In the genomic region with DNA sequence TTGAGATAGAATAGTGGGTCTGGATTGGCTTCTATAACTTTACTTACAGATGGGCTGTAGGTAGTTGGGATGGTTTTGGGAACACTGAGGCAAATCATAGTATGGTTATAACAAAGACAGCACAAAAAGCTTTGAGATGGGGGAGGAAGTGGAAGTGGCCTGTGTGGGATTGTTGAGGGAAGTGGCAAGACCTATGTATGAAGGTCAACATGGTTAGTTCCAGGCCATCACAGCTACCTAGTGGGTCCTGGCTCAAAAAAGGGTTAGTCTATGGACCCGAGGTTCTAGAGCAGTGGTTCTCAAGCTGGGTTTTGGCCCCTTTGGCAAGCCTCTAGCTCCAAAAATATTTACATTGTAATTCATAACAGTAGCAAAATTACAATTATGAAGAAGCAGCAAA, we compare ENCODE assay signal across 12 mouse cellular contexts. TPM values are rescaled to one million over a fixed set of nuclear protein-coding genes. Genes with fewer than 3 reads are reported as not detected.
DNase-seq lines count a peak whose midpoint lies in the region; ATAC-seq and TF ChIP-seq lines count a peak whose summit lies in the region.
"Had no signal": no experiment of that assay in that cellular context is flagged by ENCODE, and none has a peak within 500 bp of the region (broad histone marks: within the 10 kb centered on the region; RNA-seq: fewer than 3 reads in every experiment).

No protein-coding gene starts in this region.

- ATAC-seq in forebrain, embryonic 16.5 days: no peak
- ATAC-seq in lung, embryonic 14.5 days (ENCODE audit: insufficient read depth): no peak
- ATAC-seq in intestine, embryonic 16.5 days: no peak
- ATAC-seq: activated CD4-positive, CD25-positive, alpha-beta regulatory T cell, adult 4 months had no signal

- 93% methylated on average over 1 of the region's 1 CpGs for WGBS in forebrain, embryonic 10.5 days
- WGBS in forebrain, embryonic 16.5 days: 96% methylated on average over 1 of the region's 1 CpGs
- WGBS in lung, embryonic 14.5 days: 75% methylated on average over 1 of the region's 1 CpGs
- WGBS in intestine, embryonic 16.5 days: 86% methylated on average over 1 of the region's 1 CpGs

- no peak overlapping the region for H3K27ac ChIP-seq in forebrain, embryonic 10.5 days
- H3K27ac ChIP-seq in forebrain, embryonic 16.5 days (ENCODE audit: low read length): no peak overlapping the region
- H3K27ac ChIP-seq in lung, embryonic 14.5 days (ENCODE audit: low read depth): no peak overlapping the region
- H3K27ac ChIP-seq in intestine, embryonic 16.5 days (ENCODE audit: low read length): no peak overlapping the region

- H3K4me2 ChIP-seq in forebrain, embryonic 16.5 days (ENCODE audit: low read length): no peak overlapping the region
- H3K4me2 ChIP-seq in lung, embryonic 14.5 days: peak overlapping the region; percentile 74
- H3K4me2 ChIP-seq in intestine, embryonic 16.5 days (ENCODE audit: low read depth, low read length): peak overlapping the region; percentile 34; the same call in 1 of the 2 replicates

- no peak overlapping the region for H3K9ac ChIP-seq in forebrain, embryonic 16.5 days (replicated peaks; ENCODE audit: low read depth, low read length)
- H3K9ac ChIP-seq in lung, embryonic 14.5 days: no peak overlapping the region
- peak overlapping the region; percentile 14; the same call in 1 of the 2 replicates for H3K9ac ChIP-seq in intestine, embryonic 16.5 days (ENCODE audit: low read depth, low read length)

- no peak for TF ChIP-seq CTCF in lung, embryonic 14.5 days (IDR thresholded peaks at IDR 0.05; ENCODE audit: low read depth)

- DNase-seq in forebrain, embryonic 10.5 days (ENCODE audit: extremely low spot score, low spot score): no peak
- DNase-seq in lung, embryonic 14.5 days: no peak
- no peak for DNase-seq in lung, adult 18-20 months
- peak; percentile 20 for DNase-seq in naive thymus-derived CD4-positive, alpha-beta T cell, adult 2 months (ENCODE audit: low read depth)
- no peak for DNase-seq in adrenal gland, adult 8-10 months
- no peak for DNase-seq in right cerebral cortex, adult 2 months (ENCODE audit: low spot score in 2 of 2)
- DNase-seq: cerebellum, postnatal 14 days; left cerebral cortex, postnatal 4 days; right cerebral cortex, postnatal 4 days had no signal

- peaks cover 30% of the 10 kb centered on the region for H3K4me1 ChIP-seq in forebrain, embryonic 10.5 days
- peaks cover 25% of the 10 kb centered on the region for H3K4me1 ChIP-seq in forebrain, embryonic 16.5 days (replicated peaks; ENCODE audit: control insufficient read depth, insufficient read depth, low read length)
- H3K4me1 ChIP-seq in lung, embryonic 14.5 days (ENCODE audit: insufficient read depth): peaks cover 16% of the 10 kb centered on the region
- H3K4me1 ChIP-seq in intestine, embryonic 16.5 days (ENCODE audit: control insufficient read depth, insufficient read depth, low read length): peaks cover 16% of the 10 kb centered on the region

- H3K9me3 ChIP-seq in forebrain, embryonic 10.5 days: no peaks in the 10 kb centered on the region
- H3K9me3 ChIP-seq in forebrain, embryonic 16.5 days (ENCODE audit: control insufficient read depth, low read length): no peaks in the 10 kb centered on the region
- no peaks in the 10 kb centered on the region for H3K9me3 ChIP-seq in lung, embryonic 14.5 days (ENCODE audit: low read depth, low read length)
- no peaks in the 10 kb centered on the region for H3K9me3 ChIP-seq in intestine, embryonic 16.5 days (ENCODE audit: control insufficient read depth, low read length)

- H3K27me3 ChIP-seq in forebrain, embryonic 10.5 days (ENCODE audit: poor library complexity, severe bottlenecking): no peaks in the 10 kb centered on the region
- H3K27me3 ChIP-seq in forebrain, embryonic 16.5 days (replicated peaks; ENCODE audit: control insufficient read depth, insufficient read depth, low read length): no peaks in the 10 kb centered on the region
- no peaks in the 10 kb centered on the region for H3K27me3 ChIP-seq in lung, embryonic 14.5 days (ENCODE audit: insufficient read depth, low read length)
- H3K27me3 ChIP-seq in intestine, embryonic 16.5 days (replicated peaks; ENCODE audit: control insufficient read depth, insufficient read depth, low read length): no peaks in the 10 kb centered on the region

- H3K36me3 ChIP-seq in forebrain, embryonic 10.5 days (replicated peaks): peaks cover 32% of the 10 kb centered on the region
- H3K36me3 ChIP-seq in forebrain, embryonic 16.5 days (ENCODE audit: control insufficient read depth, insufficient read depth): peaks cover 17% of the 10 kb centered on the region
- peaks cover 28% of the 10 kb centered on the region for H3K36me3 ChIP-seq in lung, embryonic 14.5 days (ENCODE audit: insufficient read depth)
- H3K36me3 ChIP-seq in intestine, embryonic 16.5 days (ENCODE audit: control insufficient read depth, insufficient read depth, low read length): peaks cover 10% of the 10 kb centered on the region

- H3K4me3 ChIP-seq in forebrain, embryonic 10.5 days: peak overlapping the region; percentile 85
- H3K4me3 ChIP-seq in forebrain, embryonic 16.5 days (replicated peaks; ENCODE audit: low read length): no peak overlapping the region
- H3K4me3 ChIP-seq in lung, embryonic 14.5 days (ENCODE audit: low read depth, low read length): peak overlapping the region; percentile 92; the same call in 1 of the 2 replicates
- H3K4me3 ChIP-seq in intestine, embryonic 16.5 days (ENCODE audit: low read length): no peak overlapping the region

RNA-seq across cellular contexts. Expression of gene Itch, which starts 2.2 kb away (rescaled TPM):
- 54.7 and 58.7 TPM in 2 replicates for polyA plus RNA-seq in forebrain, embryonic 10.5 days (2016; fragmentation: Nextera tagmentation; extraction: Ambion mirVana)
- 48.5 and 53.1 TPM in 2 replicates for polyA plus RNA-seq in forebrain, embryonic 16.5 days (2015; fragmentation: Nextera tagmentation; extraction: Ambion mirVana)
- 52.9 and 57.1 TPM in 2 replicates for polyA plus RNA-seq in lung, embryonic 14.5 days (2014; fragmentation: Nextera tagmentation; extraction: Ambion mirVana)
- 40.3 and 41.3 TPM in 2 replicates for polyA plus RNA-seq in intestine, embryonic 16.5 days (2015; fragmentation: Nextera tagmentation; extraction: Ambion mirVana)
- total RNA-seq in adrenal gland, adult 8-10 months (2022): 10 to 100 TPM; 47.2 to 72.7 (median 56.8) TPM

Comparison
In these comparisons a context has a peak if more than half of its experiments do, and no peak if none do; other contexts are left out.
1. H3K4me3 ChIP-seq: peak in forebrain, embryonic 10.5 days (single experiment) and lung, embryonic 14.5 days (single experiment); none in forebrain, embryonic 16.5 days (single experiment) and intestine, embryonic 16.5 days (single experiment).